Mouse (Mus musculus) liver (tissue): ENCODE measurements around the gene Gm49373.

ENCODE experiments used
- DNase-seq: peaks from one replicate; pipeline ENCODE4 v3.0.0-alpha.2; 2020; ENCODE audit warnings: mixed read lengths

Gene Gm49373

GRCm38 (mm10) chr9:21026849-21027248 lies 46.0 kb downstream of the Gm49373 start:
- no peak for DNase-seq

DNA sequence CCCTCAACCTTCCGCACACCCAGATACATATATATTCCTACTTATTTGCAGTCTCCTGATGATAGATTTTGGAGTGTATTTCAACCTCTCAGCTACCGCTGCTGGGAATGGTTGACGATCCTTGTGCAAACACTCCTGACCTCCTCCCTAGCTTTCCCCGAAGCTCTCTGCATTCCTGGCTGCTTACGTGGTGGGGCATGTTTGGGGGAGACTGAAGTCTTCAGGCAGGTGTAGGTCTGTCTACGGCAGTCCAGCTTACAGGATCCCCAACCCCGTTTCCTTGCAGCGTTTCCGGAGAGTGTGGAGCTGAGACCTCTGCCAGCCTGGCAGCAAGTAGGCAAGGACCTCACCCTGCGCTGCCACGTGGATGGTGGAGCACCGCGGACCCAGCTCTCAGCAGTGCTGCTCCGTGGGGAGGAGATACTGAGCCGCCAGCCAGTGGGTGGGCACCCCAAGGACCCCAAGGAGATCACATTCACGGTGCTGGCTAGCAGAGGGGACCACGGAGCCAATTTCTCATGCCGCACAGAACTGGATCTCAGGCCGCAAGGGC lies 47.6 kb downstream of the Gm49373 start:
- no peak for DNase-seq

GRCm38 (mm10) chr9:21022726-21023125 lies 50.2 kb downstream of the Gm49373 start:
- no peak for DNase-seq

GRCm38 (mm10) chr9:21022288-21022687 lies 50.6 kb downstream of the Gm49373 start:
- DNase-seq = no peak

- DNase-seq = no peak
Observed at GRCm38 (mm10) chr9:21021363-21021762, 51.5 kb downstream of the Gm49373 start.

DNA sequence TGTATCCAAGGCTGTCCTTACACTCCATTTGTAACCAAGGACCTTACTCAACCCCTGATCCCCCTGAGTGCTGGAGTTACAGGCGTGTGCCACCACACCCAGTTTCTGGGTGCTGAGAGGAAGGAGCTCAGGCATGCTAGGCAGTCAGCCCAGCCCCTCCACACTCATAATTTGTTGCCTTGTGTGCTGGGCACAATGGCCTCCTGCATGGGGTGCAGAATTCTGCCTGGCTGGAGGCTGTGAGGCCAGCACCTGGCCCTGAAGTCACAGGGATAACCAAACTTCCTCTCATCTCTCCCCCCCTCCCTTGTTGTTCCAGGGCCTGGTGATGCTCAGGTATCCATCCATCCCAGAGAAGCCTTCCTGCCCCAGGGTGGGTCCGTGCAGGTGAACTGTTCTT lies 54.3 kb downstream of the Gm49373 start:
- DNase-seq = no peak

- DNase-seq = no peak
Observed at GRCm38 (mm10) chr9:21017177-21017575, 55.7 kb downstream of the Gm49373 start.

- no peak for DNase-seq
Observed at GRCm38 (mm10) chr9:21016331-21017176, 56.3 kb downstream of the Gm49373 start.

GRCm38 (mm10) chr9:21015571-21016130 lies 57.2 kb downstream of the Gm49373 start, which contains the start of gene Icam1:
Gene Icam1, plus strand, starts transcription at chr9:21015985.
- DNase-seq = peak; percentile 70

DNA sequence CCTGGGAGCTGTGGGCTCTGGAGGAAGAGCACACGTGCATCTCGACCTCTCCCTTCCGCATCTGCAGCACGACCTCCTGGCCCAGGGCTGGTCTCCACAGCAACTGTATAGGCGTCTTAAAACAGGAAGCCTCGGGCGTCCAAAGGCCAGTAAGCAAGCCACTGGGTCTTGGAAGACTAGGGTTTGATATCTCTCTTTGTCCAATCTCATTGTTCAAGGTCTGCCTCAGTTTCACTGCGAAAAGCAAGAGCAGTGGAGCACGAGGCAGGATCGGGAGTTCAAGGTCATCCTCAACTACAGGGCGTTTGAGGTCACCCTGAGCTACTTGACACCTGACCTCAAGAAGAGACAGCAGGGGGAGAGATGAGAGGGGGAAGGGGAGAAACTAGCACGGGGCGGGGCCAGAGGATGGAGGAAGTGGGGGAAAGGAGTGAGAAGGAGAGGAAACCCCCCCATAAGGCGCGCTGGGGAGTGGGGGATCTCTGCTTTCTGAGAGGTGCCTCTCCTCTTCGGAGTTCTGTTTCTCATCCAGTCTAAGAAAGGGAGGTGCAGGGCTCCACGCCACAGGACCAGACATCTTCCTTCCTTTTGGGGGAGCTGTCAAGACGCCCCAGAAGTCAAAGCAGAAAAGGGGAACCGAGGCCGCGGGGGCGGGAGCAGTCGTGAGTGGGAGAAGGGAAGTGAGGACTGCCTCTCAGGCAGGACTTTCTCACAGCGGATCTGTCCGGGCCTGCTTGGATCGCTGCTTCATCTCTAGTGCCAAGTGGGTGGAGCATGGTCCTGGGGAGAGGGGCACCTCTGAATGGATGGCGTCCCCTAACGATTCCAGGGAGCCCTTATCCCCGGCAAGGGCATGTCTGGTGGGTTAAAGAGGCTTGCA lies 58.0 kb downstream of the Gm49373 start:
- peak; percentile 52 for DNase-seq
